24 mouse cellular contexts compared by ENCODE assay signal in the genomic region with DNA sequence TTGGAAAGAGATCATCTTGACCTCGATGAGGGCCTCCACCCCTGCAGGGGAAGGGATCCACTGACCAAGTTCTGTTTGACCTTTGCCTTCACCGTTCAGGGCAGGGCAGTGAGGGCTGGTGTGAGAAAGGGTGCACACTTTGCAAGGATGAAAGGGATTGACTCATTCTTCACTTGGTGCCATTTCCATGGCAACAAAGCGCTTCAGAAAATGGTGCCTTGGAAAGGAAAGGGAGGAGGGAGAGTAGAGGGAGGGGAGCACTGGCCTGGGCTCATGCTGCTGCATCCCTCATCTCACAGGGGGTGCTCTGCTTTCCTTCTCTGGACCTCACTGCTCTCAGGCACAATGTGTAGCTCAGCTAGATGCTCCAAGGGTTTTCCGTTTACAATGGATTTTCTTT. TPM values are rescaled to one million over a fixed set of nuclear protein-coding genes. Genes with fewer than 3 reads are reported as not detected.
DNase-seq lines count a peak whose midpoint lies in the region; ATAC-seq and TF ChIP-seq lines count a peak whose summit lies in the region.
"Had no signal": no experiment of that assay in that cellular context is flagged by ENCODE, and none has a peak within 500 bp of the region (broad histone marks: within the 10 kb centered on the region; RNA-seq: fewer than 3 reads in every experiment).

No protein-coding gene starts in this region.

- no peak overlapping the region for H3K9ac ChIP-seq in forebrain, postnatal 0 days
- no peak overlapping the region for H3K9ac ChIP-seq in forebrain, embryonic 16.5 days (replicated peaks; ENCODE audit: low read depth, low read length)
- H3K9ac ChIP-seq: kidney, embryonic 15.5 days; limb, embryonic 15.5 days; liver, embryonic 14.5 days; lung, embryonic 15.5 days had no signal

- peak; percentile 10 for DNase-seq in forebrain, postnatal 0 days
- no peak for DNase-seq in spleen, adult 2 months (ENCODE audit: low read depth in 1 of 2, low spot score in 2 of 2)
- no peak for DNase-seq in spleen, adult 18-20 months
- DNase-seq in embryo, embryonic 10.5 days (ENCODE audit: low spot score): peak; percentile 33
- DNase-seq in thymus, postnatal 10 days (ENCODE audit: low spot score in 2 of 2): no peak
- no peak for DNase-seq in adrenal gland, adult 18-20 months (ENCODE audit: low spot score in 2 of 2)
- DNase-seq: adrenal gland, postnatal 36 days; cerebellum, adult 18-20 months; cerebellum, postnatal 14 days; kidney, postnatal 4 days; layer of hippocampus, adult 9-11 months; lung, postnatal 36 days; thymus, postnatal 14 days had no signal

- TF ChIP-seq CTCF in forebrain, postnatal 0 days (IDR thresholded peaks at IDR 0.05; ENCODE audit: low read depth): no peak
- no peak for TF ChIP-seq CTCF in spleen, adult 2 months (IDR thresholded peaks at IDR 0.05; ENCODE audit: extremely low read depth, insufficient read depth, insufficient read length, insufficient replicate concordance)

- H3K36me3 ChIP-seq in forebrain, postnatal 0 days (ENCODE audit: insufficient read depth): no peaks in the 10 kb centered on the region
- no peaks in the 10 kb centered on the region for H3K36me3 ChIP-seq in forebrain, embryonic 16.5 days (ENCODE audit: control insufficient read depth, insufficient read depth)
- peaks cover 21% of the 10 kb centered on the region for H3K36me3 ChIP-seq in spleen, adult 2 months (ENCODE audit: control insufficient read depth, insufficient read depth, low read length)
- H3K36me3 ChIP-seq: embryonic facial prominence, embryonic 10.5 days; kidney, embryonic 15.5 days; limb, embryonic 15.5 days; lung, embryonic 15.5 days had no signal

- no peaks in the 10 kb centered on the region for H3K4me1 ChIP-seq in forebrain, postnatal 0 days (ENCODE audit: insufficient read depth)
- no peaks in the 10 kb centered on the region for H3K4me1 ChIP-seq in forebrain, embryonic 16.5 days (replicated peaks; ENCODE audit: control insufficient read depth, insufficient read depth, low read length)
- peaks cover 24% of the 10 kb centered on the region; the same call in 1 of the 2 replicates for H3K4me1 ChIP-seq in spleen, adult 2 months (ENCODE audit: control insufficient read depth, insufficient read depth, insufficient read length)
- H3K4me1 ChIP-seq: limb, embryonic 15.5 days; lung, embryonic 15.5 days; megakaryocyte, embryonic 14.5 days had no signal

- no peaks in the 10 kb centered on the region for H3K9me3 ChIP-seq in forebrain, postnatal 0 days (ENCODE audit: low read length)
- no peaks in the 10 kb centered on the region for H3K9me3 ChIP-seq in forebrain, embryonic 16.5 days (ENCODE audit: control insufficient read depth, low read length)
- H3K9me3 ChIP-seq: embryonic facial prominence, embryonic 10.5 days; kidney, embryonic 15.5 days; limb, embryonic 15.5 days; lung, embryonic 15.5 days; megakaryocyte, embryonic 14.5 days had no signal

- no peak for TF ChIP-seq POLR2A in spleen, adult 2 months (IDR thresholded peaks at IDR 0.05; ENCODE audit: low read depth, low read length)

- no peaks in the 10 kb centered on the region for H3K27me3 ChIP-seq in forebrain, postnatal 0 days (ENCODE audit: insufficient read depth, low read length)
- no peaks in the 10 kb centered on the region for H3K27me3 ChIP-seq in forebrain, embryonic 16.5 days (replicated peaks; ENCODE audit: control insufficient read depth, insufficient read depth, low read length)
- H3K27me3 ChIP-seq in spleen, adult 2 months (ENCODE audit: control insufficient read depth, insufficient read depth, low read length): no peaks in the 10 kb centered on the region
- H3K27me3 ChIP-seq: kidney, embryonic 15.5 days; limb, embryonic 15.5 days; lung, embryonic 15.5 days had no signal

- no peak overlapping the region for H3K27ac ChIP-seq in forebrain, postnatal 0 days (ENCODE audit: low read depth, low read length)
- H3K27ac ChIP-seq in forebrain, embryonic 16.5 days (ENCODE audit: low read length): no peak overlapping the region
- H3K27ac ChIP-seq in spleen, adult 2 months (ENCODE audit: insufficient read depth, low read length): peak overlapping the region; percentile 66
- H3K27ac ChIP-seq: embryonic facial prominence, embryonic 10.5 days; hindbrain, postnatal 0 days; limb, embryonic 15.5 days; liver, embryonic 14.5 days; lung, embryonic 15.5 days had no signal

- no peak overlapping the region for H3K4me3 ChIP-seq in forebrain, postnatal 0 days (ENCODE audit: low read depth, low read length)
- no peak overlapping the region for H3K4me3 ChIP-seq in forebrain, embryonic 16.5 days (replicated peaks; ENCODE audit: low read length)
- H3K4me3 ChIP-seq in spleen, adult 2 months (ENCODE audit: extremely low read depth, insufficient read depth, insufficient read length): no peak overlapping the region
- H3K4me3 ChIP-seq: embryonic facial prominence, embryonic 10.5 days; kidney, embryonic 15.5 days; limb, embryonic 15.5 days; lung, embryonic 15.5 days; megakaryocyte, embryonic 14.5 days had no signal

- 36% methylated on average over 4 of the region's 4 CpGs for whole genome bisulfite sequencing in forebrain, postnatal 0 days
- 42% methylated on average over 4 of the region's 4 CpGs for WGBS in forebrain, embryonic 16.5 days
- 75% methylated on average over 4 of the region's 4 CpGs for WGBS in spleen, adult 2 months

- no peak overlapping the region for H3K4me2 ChIP-seq in forebrain, postnatal 0 days (ENCODE audit: low read depth)
- no peak overlapping the region for H3K4me2 ChIP-seq in forebrain, embryonic 16.5 days (ENCODE audit: low read length)
- H3K4me2 ChIP-seq: heart, embryonic 11.5 days; kidney, embryonic 15.5 days; limb, embryonic 15.5 days; lung, embryonic 15.5 days had no signal

- ATAC-seq in forebrain, postnatal 0 days: no peak
- ATAC-seq in forebrain, embryonic 16.5 days: no peak
- ATAC-seq: hindbrain, postnatal 0 days; intestine, postnatal 0 days had no signal

RNA-seq across cellular contexts. Expression of a gene that starts 26.5 kb away (rescaled TPM):
- total RNA-seq in forebrain, postnatal 0 days (2014; rRNA removed): 1.2 and 2.1 TPM in 2 replicates
- 0.88 and 1.3 TPM in 2 replicates for polyA plus RNA-seq in forebrain, postnatal 0 days (2015; fragmentation: Nextera tagmentation; extraction: Ambion mirVana)
- 0.51 and 0.70 TPM in 2 replicates for polyA plus RNA-seq in forebrain, embryonic 16.5 days (2015; fragmentation: Nextera tagmentation; extraction: Ambion mirVana)
- polyA plus RNA-seq in spleen, adult 2 months (2012; rRNA removed): 1.1 and 1.2 TPM in 2 replicates
- under 1 TPM; 0.30 to 0.61 TPM for total RNA-seq in adrenal gland, adult 18-20 months (2021)
- total RNA-seq: adrenal gland, postnatal 36 days; hematopoietic stem cell, adult 5-6 weeks had no signal

RNA-seq across cellular contexts. Expression of a gene that starts 33.9 kb away (rescaled TPM):
- total RNA-seq in forebrain, postnatal 0 days (2014; rRNA removed): 73.1 and 105 TPM in 2 replicates
- 272 and 326 TPM in 2 replicates for polyA plus RNA-seq in forebrain, postnatal 0 days (2015; fragmentation: Nextera tagmentation; extraction: Ambion mirVana)
- polyA plus RNA-seq in forebrain, embryonic 16.5 days (2015; fragmentation: Nextera tagmentation; extraction: Ambion mirVana): 243 and 253 TPM in 2 replicates
- 37.1 and 37.8 TPM in 2 replicates for polyA plus RNA-seq in spleen, adult 2 months (2012; rRNA removed)
- total RNA-seq in adrenal gland, adult 18-20 months (2021): 10 to 100 TPM; 89.5 to 94.5 TPM

Comparison
In these comparisons a context has a peak if more than half of its experiments do, and no peak if none do; other contexts are left out.
1. DNase-seq: peak in forebrain, postnatal 0 days (single experiment) and embryo, embryonic 10.5 days (single experiment); none in spleen, adult 2 months (0 of 2), spleen, adult 18-20 months (0 of 2), thymus, postnatal 10 days (0 of 2) and adrenal gland, adult 18-20 months (0 of 2).